Mouse (Mus musculus): ENCODE data around the gene Cox8b. TPM values are rescaled to one million over a fixed set of nuclear protein-coding genes. Genes with fewer than 3 reads are reported as not detected.

Cox8b gene
- polyA plus RNA-seq, 1 experiment from 2014 or later: 92.1 TPM

DNA sequence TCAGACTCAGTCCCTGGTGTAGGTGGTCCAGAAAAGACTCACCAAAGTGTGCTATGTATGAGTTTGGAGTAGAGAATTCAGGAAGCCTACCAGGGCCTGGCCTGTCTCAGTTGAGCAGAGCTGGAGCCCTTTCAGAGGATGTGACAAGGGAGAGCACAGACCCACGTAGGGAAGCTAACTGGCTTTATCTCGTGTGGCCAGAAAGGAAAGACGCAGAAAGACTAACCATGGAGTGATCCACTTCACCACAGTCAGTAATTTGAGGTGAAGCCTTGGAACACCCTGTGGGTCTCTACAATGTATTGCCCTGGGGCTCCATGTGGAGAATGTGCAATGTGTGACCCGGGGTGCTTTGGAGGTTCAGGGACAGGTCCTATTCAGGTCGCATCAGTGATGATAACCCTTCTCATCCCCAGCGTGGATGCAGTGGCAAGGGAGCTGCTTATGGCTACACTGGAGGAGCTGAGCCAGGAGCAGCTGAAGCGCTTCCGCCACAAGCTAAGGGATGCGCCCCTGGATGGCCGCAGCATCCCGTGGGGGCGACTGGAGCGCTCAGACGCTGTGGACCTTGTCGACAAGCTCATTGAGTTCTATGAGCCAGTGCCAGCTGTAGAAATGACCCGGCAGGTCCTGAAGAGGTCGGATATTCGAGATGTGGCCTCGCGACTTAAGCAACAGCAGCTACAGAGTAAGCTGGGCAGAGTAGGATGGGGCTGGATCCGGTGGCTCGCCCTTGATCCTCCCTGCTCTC is 21.2 kb upstream of the Cox8b start:
- no peak for DNase-seq (ENCODE audit: low spot score)
- Histone ChIP-seq H3K4me2 (ENCODE audit: low read depth, low read length) (no peak overlapping the region), H3K9me3 (ENCODE audit: control insufficient read depth, low read length) (no peaks in the 10 kb centered on the region), H3K4me3 (ENCODE audit: low read depth, low read length) (0 out of 2 replicates have a peak overlapping the region, but pooled peaks have one; percentile 39), H3K4me1 (ENCODE audit: control insufficient read depth, insufficient read depth, low read length) (peaks cover 9% of the 10 kb centered on the region), H3K27ac (replicated peaks; ENCODE audit: low read depth, low read length) (no peak overlapping the region), H3K36me3 (ENCODE audit: control insufficient read depth, insufficient read depth, low read length) (no peaks in the 10 kb centered on the region), H3K9ac (ENCODE audit: low read depth, low read length) (no peak overlapping the region), H3K27me3 (replicated peaks; ENCODE audit: control insufficient read depth, insufficient read depth, low read length) (peaks cover 63% of the 10 kb centered on the region)
- whole genome bisulfite sequencing: 23% methylated on average over 21 of the region's 22 CpGs
- no peak for ATAC-seq (ENCODE audit: low read depth)

GRCm38 (mm10) chr7:140920418-140921029 is 20.3 kb upstream of the Cox8b start, which contains the start of gene Nlrp6:
Gene Nlrp6 (plus strand): TSS chr7:140920902.
- H3K27ac ChIP-seq (replicated peaks; ENCODE audit: low read depth, low read length): no peak within 1 kb of the TSS
- H3K9me3 ChIP-seq (ENCODE audit: control insufficient read depth, low read length): no peaks in the 10 kb centered on the region
- WGBS: 69% methylated on average over 8 of the region's 8 CpGs
- no peak for ATAC-seq (ENCODE audit: low read depth)
- 0 out of 2 replicates have a peak within 1 kb of the TSS, but pooled peaks have one; percentile 39 for H3K4me3 ChIP-seq (ENCODE audit: low read depth, low read length)
- H3K27me3 ChIP-seq (replicated peaks; ENCODE audit: control insufficient read depth, insufficient read depth, low read length): peaks cover 63% of the 10 kb centered on the region
- H3K36me3 ChIP-seq (ENCODE audit: control insufficient read depth, insufficient read depth, low read length): no peaks in the 10 kb centered on the region
- peaks cover 9% of the 10 kb centered on the region for H3K4me1 ChIP-seq (ENCODE audit: control insufficient read depth, insufficient read depth, low read length)
- DNase-seq (ENCODE audit: low spot score): no peak
- no peak within 1 kb of the TSS for H3K9ac ChIP-seq (ENCODE audit: low read depth, low read length)
- H3K4me2 ChIP-seq (ENCODE audit: low read depth, low read length): no peak within 1 kb of the TSS

- WGBS: 75% methylated on average over 4 of the region's 4 CpGs
- H3K4me3 ChIP-seq (ENCODE audit: low read depth, low read length): no peak overlapping the region
- H3K9ac ChIP-seq (ENCODE audit: low read depth, low read length): no peak overlapping the region
- no peak overlapping the region for H3K4me2 ChIP-seq (ENCODE audit: low read depth, low read length)
- peaks cover 59% of the 10 kb centered on the region for H3K27me3 ChIP-seq (replicated peaks; ENCODE audit: control insufficient read depth, insufficient read depth, low read length)
- DNase-seq (ENCODE audit: low spot score) (no peak), ATAC-seq (ENCODE audit: low read depth) (no peak)
- H3K9me3 ChIP-seq (ENCODE audit: control insufficient read depth, low read length): no peaks in the 10 kb centered on the region
- no peaks in the 10 kb centered on the region for H3K36me3 ChIP-seq (ENCODE audit: control insufficient read depth, insufficient read depth, low read length)
- peaks cover 9% of the 10 kb centered on the region for H3K4me1 ChIP-seq (ENCODE audit: control insufficient read depth, insufficient read depth, low read length)
- no peak overlapping the region for H3K27ac ChIP-seq (replicated peaks; ENCODE audit: low read depth, low read length)
Measured at GRCm38 (mm10) chr7:140919911-140920310, 19.7 kb upstream of the Cox8b start.

GRCm38 (mm10) chr7:140914031-140914690 is 13.9 kb upstream of the Cox8b start:
- Histone ChIP-seq H3K9me3 (ENCODE audit: control insufficient read depth, low read length) (no peaks in the 10 kb centered on the region), H3K27ac (replicated peaks; ENCODE audit: low read depth, low read length) (no peak overlapping the region), H3K9ac (ENCODE audit: low read depth, low read length) (no peak overlapping the region), H3K27me3 (replicated peaks; ENCODE audit: control insufficient read depth, insufficient read depth, low read length) (peaks cover 3% of the 10 kb centered on the region), H3K4me1 (ENCODE audit: control insufficient read depth, insufficient read depth, low read length) (no peaks in the 10 kb centered on the region), H3K4me3 (ENCODE audit: low read depth, low read length) (no peak overlapping the region), H3K4me2 (ENCODE audit: low read depth, low read length) (no peak overlapping the region), H3K36me3 (ENCODE audit: control insufficient read depth, insufficient read depth, low read length) (no peaks in the 10 kb centered on the region)
- no peak for DNase-seq (ENCODE audit: low spot score)
- no peak for ATAC-seq (ENCODE audit: low read depth)
- WGBS: 80% methylated on average over 8 of the region's 8 CpGs

DNA sequence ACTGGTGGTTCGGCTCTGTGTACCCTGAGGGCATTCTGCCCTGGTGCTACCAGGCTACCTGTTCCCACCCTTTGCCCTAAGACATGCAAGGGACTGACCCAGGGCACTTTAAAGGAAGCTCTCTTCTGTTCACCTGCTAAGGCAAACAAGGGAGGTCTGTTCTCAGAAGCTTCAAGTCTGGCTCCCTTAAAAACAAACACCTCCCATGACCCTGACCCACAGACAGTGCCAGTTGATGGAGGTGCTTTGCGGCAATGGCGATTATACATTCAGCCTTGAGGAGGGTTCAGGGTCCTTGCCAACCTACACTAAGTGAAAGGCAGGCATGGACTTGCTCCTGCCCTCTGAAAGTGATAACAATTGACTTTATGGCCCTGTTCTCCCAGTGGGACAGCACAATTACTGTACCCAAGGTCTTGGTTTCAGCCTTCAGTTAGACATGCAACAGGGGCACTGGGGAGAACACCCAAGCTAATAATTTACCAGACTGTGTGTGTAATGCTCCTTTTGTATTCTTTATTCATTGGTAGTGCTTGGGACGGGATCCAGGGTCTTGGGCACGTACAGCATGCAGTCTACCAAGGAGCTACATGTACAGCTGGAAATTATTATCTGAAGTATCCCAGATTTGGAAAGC is 12.7 kb upstream of the Cox8b start:
- Histone ChIP-seq H3K36me3 (ENCODE audit: control insufficient read depth, insufficient read depth, low read length) (no peaks in the 10 kb centered on the region), H3K27ac (replicated peaks; ENCODE audit: low read depth, low read length) (no peak overlapping the region), H3K27me3 (replicated peaks; ENCODE audit: control insufficient read depth, insufficient read depth, low read length) (no peaks in the 10 kb centered on the region; the same call in 1 of the 2 replicates), H3K4me3 (ENCODE audit: low read depth, low read length) (no peak overlapping the region), H3K9ac (ENCODE audit: low read depth, low read length) (no peak overlapping the region), H3K4me2 (ENCODE audit: low read depth, low read length) (no peak overlapping the region), H3K9me3 (ENCODE audit: control insufficient read depth, low read length) (no peaks in the 10 kb centered on the region), H3K4me1 (ENCODE audit: control insufficient read depth, insufficient read depth, low read length) (no peaks in the 10 kb centered on the region)
- DNase-seq (ENCODE audit: low spot score): no peak
- WGBS: 59% methylated on average over 5 of the region's 5 CpGs
- ATAC-seq (ENCODE audit: low read depth): no peak

GRCm38 (mm10) chr7:140912293-140912692 is 12.0 kb upstream of the Cox8b start:
- H3K27ac ChIP-seq (replicated peaks; ENCODE audit: low read depth, low read length): no peak overlapping the region
- H3K4me1 ChIP-seq (ENCODE audit: control insufficient read depth, insufficient read depth, low read length): no peaks in the 10 kb centered on the region
- H3K9ac ChIP-seq (ENCODE audit: low read depth, low read length): no peak overlapping the region
- ATAC-seq (ENCODE audit: low read depth): no peak
- no peaks in the 10 kb centered on the region for H3K27me3 ChIP-seq (replicated peaks; ENCODE audit: control insufficient read depth, insufficient read depth, low read length)
- H3K9me3 ChIP-seq (ENCODE audit: control insufficient read depth, low read length): no peaks in the 10 kb centered on the region
- 60% methylated on average over 3 of the region's 3 CpGs for WGBS
- DNase-seq (ENCODE audit: low spot score): no peak
- no peak overlapping the region for H3K4me3 ChIP-seq (ENCODE audit: low read depth, low read length)
- H3K4me2 ChIP-seq (ENCODE audit: low read depth, low read length): no peak overlapping the region
- no peaks in the 10 kb centered on the region for H3K36me3 ChIP-seq (ENCODE audit: control insufficient read depth, insufficient read depth, low read length)

- Histone ChIP-seq H3K27ac (replicated peaks; ENCODE audit: low read depth, low read length) (no peak overlapping the region), H3K4me2 (ENCODE audit: low read depth, low read length) (peak overlapping the region; percentile 89), H3K27me3 (replicated peaks; ENCODE audit: control insufficient read depth, insufficient read depth, low read length) (no peaks in the 10 kb centered on the region), H3K36me3 (ENCODE audit: control insufficient read depth, insufficient read depth, low read length) (no peaks in the 10 kb centered on the region), H3K9me3 (ENCODE audit: control insufficient read depth, low read length) (no peaks in the 10 kb centered on the region), H3K4me3 (ENCODE audit: low read depth, low read length) (peak overlapping the region; percentile 44), H3K9ac (ENCODE audit: low read depth, low read length) (peak overlapping the region; percentile 55; the same call in 1 of the 2 replicates), H3K4me1 (ENCODE audit: control insufficient read depth, insufficient read depth, low read length) (no peaks in the 10 kb centered on the region)
- peak; percentile 85 for DNase-seq (ENCODE audit: low spot score)
- WGBS: 3% methylated on average over 19 of the region's 19 CpGs
- peak; percentile 82 for ATAC-seq (ENCODE audit: low read depth)
Measured at GRCm38 (mm10) chr7:140908634-140909107, 8.4 kb upstream of the Cox8b start.

DNA sequence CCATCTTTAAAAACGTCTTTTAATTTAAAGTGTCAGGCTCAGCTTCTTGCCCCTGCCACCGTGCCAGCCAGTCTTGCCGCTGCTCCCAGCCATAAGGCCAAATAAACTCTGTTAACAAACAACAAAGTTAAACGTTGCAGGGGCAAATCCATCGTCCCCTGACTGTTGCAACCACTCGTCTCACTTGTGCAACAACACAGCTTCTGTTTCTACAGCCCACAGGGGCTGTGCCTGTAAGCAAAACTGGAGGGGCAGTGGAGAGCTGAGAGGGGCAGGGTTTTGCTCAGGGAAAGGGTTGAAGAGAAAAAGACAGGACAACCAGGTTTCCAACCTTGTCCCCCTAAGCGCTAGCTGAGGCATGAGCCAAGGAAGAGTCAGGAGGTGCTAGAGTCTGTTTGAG is 7.9 kb upstream of the Cox8b start:
- no peak for ATAC-seq (ENCODE audit: low read depth)
- DNase-seq (ENCODE audit: low spot score): no peak
- H3K4me1 ChIP-seq (ENCODE audit: control insufficient read depth, insufficient read depth, low read length): no peaks in the 10 kb centered on the region
- no peaks in the 10 kb centered on the region for H3K27me3 ChIP-seq (replicated peaks; ENCODE audit: control insufficient read depth, insufficient read depth, low read length)
- H3K4me2 ChIP-seq (ENCODE audit: low read depth, low read length): peak overlapping the region; percentile 89; the same call in 1 of the 2 replicates
- WGBS: 52% methylated on average over 7 of the region's 7 CpGs
- H3K4me3 ChIP-seq (ENCODE audit: low read depth, low read length): 0 out of 2 replicates have a peak overlapping the region, but pooled peaks have one; percentile 44
- H3K36me3 ChIP-seq (ENCODE audit: control insufficient read depth, insufficient read depth, low read length): no peaks in the 10 kb centered on the region
- no peak overlapping the region for H3K27ac ChIP-seq (replicated peaks; ENCODE audit: low read depth, low read length)
- no peaks in the 10 kb centered on the region for H3K9me3 ChIP-seq (ENCODE audit: control insufficient read depth, low read length)
- H3K9ac ChIP-seq (ENCODE audit: low read depth, low read length): 0 out of 2 replicates have a peak overlapping the region, but pooled peaks have one; percentile 55

Measured in embryonic facial prominence, embryonic 14.5 days (tissue).